Mouse (Mus musculus) heart, embryonic 12.5 days (tissue): ENCODE measurements around the gene Gdpd5. TPM values are rescaled to one million over a fixed set of nuclear protein-coding genes. Genes with fewer than 3 reads are reported as not detected.

Experiments used
- ATAC-seq: fragments of 200-750 bp; cut with Nextera tagmentation; 2 replicates; pipeline ENCODE4 v1.8.0; 2017; ENCODE audit warnings: moderate TSS enrichment, moderate library complexity; ENCODE audit not compliant: insufficient number of reproducible peaks, low FRiP score
- H3K27ac ChIP-seq: fragments of 300-500 bp; sonication (generic); 2 replicates; pipeline ENCODE4 v1.5.1; 2016; ENCODE audit warnings: mild to moderate bottlenecking, moderate library complexity; ENCODE audit not compliant: poor library complexity, severe bottlenecking
- H3K27me3 ChIP-seq: fragments of 300-500 bp; sonication (generic); replicated peaks from 2 replicates; pipeline ENCODE4 v1.6.1; 2016; ENCODE audit warnings: mild to moderate bottlenecking, moderate library complexity
- H3K36me3 ChIP-seq: fragments of 300-500 bp; sonication (generic); 2 replicates; pipeline ENCODE4 v1.6.1; 2016; ENCODE audit warnings: mild to moderate bottlenecking, moderate library complexity
- H3K4me1 ChIP-seq: fragments of 300-500 bp; sonication (generic); replicated peaks from 2 replicates; pipeline ENCODE4 v1.6.1; 2016; ENCODE audit warnings: mild to moderate bottlenecking
- H3K4me2 ChIP-seq: fragments of 300-500 bp; sonication (generic); 2 replicates; pipeline ENCODE4 v1.6.1; 2016; ENCODE audit warnings: mild to moderate bottlenecking, moderate library complexity
- H3K4me3 ChIP-seq: fragments of 300-500 bp; sonication (generic); 2 replicates; pipeline ENCODE4 v1.5.1; 2016; ENCODE audit warnings: mild to moderate bottlenecking
- H3K9ac ChIP-seq: fragments of 300-500 bp; sonication (generic); 2 replicates; pipeline ENCODE4 v1.6.1; 2016; ENCODE audit warnings: mild to moderate bottlenecking, moderate library complexity
- H3K9me3 ChIP-seq: fragments of 300-500 bp; sonication (generic); replicated peaks from 2 replicates; pipeline ENCODE4 v1.6.1; 2016; ENCODE audit warnings: mild to moderate bottlenecking, moderate library complexity
- WGBS: fragments of 180-500 bp; shearing (Covaris S2); methylation state at CpG from one replicate; pipeline ENCODE4 v1.1.7; 2016; 5-methylcytosine and 5-hydroxymethylcytosine counted together
- polyA plus RNA-seq: library from polyadenylated mRNA; unstranded; fragments of >200 nt; fragmentation: Nextera tagmentation; extraction: Ambion mirVana; gene quantifications from 2 replicates; pipeline ENCODE4 v1.2.1, GENCODE M21; 2016

Gdpd5 gene
- polyA plus RNA-seq, 1 experiment from 2014 or later: 28.8 TPM

- no peak overlapping the region for H3K4me2 ChIP-seq
- peaks cover 18% of the 10 kb centered on the region; the same call in 1 of the 2 replicates for H3K36me3 ChIP-seq
- no peak overlapping the region for H3K4me3 ChIP-seq
- no peak overlapping the region for H3K27ac ChIP-seq
- no peak for ATAC-seq
- no peaks in the 10 kb centered on the region for H3K27me3 ChIP-seq
- 85% methylated on average over 2 of the region's 2 CpGs for WGBS
- peaks cover 42% of the 10 kb centered on the region for H3K4me1 ChIP-seq
- no peak overlapping the region for H3K9ac ChIP-seq
- no peaks in the 10 kb centered on the region for H3K9me3 ChIP-seq
Observed at GRCm38 (mm10) chr7:99445833-99446232, 64.6 kb downstream of the Gdpd5 start.

- no peak for ATAC-seq
- H3K9me3 ChIP-seq: no peaks in the 10 kb centered on the region
- no peak overlapping the region for H3K9ac ChIP-seq
- WGBS: 80% methylated on average over 5 of the region's 5 CpGs
- H3K27me3 ChIP-seq: no peaks in the 10 kb centered on the region
- H3K4me2 ChIP-seq: no peak overlapping the region
- H3K4me1 ChIP-seq: peaks cover 30% of the 10 kb centered on the region
- H3K27ac ChIP-seq: no peak overlapping the region
- H3K36me3 ChIP-seq: peaks cover 18% of the 10 kb centered on the region; the same call in 1 of the 2 replicates
- H3K4me3 ChIP-seq: no peak overlapping the region
Observed at GRCm38 (mm10) chr7:99447323-99447722, 66.1 kb downstream of the Gdpd5 start.

- no peak overlapping the region for H3K27ac ChIP-seq
- H3K4me2 ChIP-seq: no peak overlapping the region
- H3K36me3 ChIP-seq: peaks cover 15% of the 10 kb centered on the region; the same call in 1 of the 2 replicates
- peaks cover 28% of the 10 kb centered on the region for H3K4me1 ChIP-seq
- no peak overlapping the region for H3K4me3 ChIP-seq
- H3K27me3 ChIP-seq: no peaks in the 10 kb centered on the region
- no peaks in the 10 kb centered on the region for H3K9me3 ChIP-seq
- H3K9ac ChIP-seq: no peak overlapping the region
- WGBS: 72% methylated on average over 5 of the region's 5 CpGs
- no peak for ATAC-seq
Observed at GRCm38 (mm10) chr7:99448619-99449018, 67.4 kb downstream of the Gdpd5 start.

GRCm38 (mm10) chr7:99449063-99449462, 67.8 kb downstream of the Gdpd5 start:
- Histone ChIP-seq H3K4me2 (no peak overlapping the region), H3K36me3 (peaks cover 19% of the 10 kb centered on the region; the same call in 1 of the 2 replicates), H3K4me1 (peaks cover 24% of the 10 kb centered on the region), H3K27me3 (no peaks in the 10 kb centered on the region), H3K9me3 (no peaks in the 10 kb centered on the region), H3K9ac (no peak overlapping the region), H3K4me3 (no peak overlapping the region), H3K27ac (no peak overlapping the region)
- no peak for ATAC-seq
- 70% methylated on average over 8 of the region's 8 CpGs for WGBS

GRCm38 (mm10) chr7:99449751-99450150, 68.5 kb downstream of the Gdpd5 start:
- no peak for ATAC-seq
- H3K27ac ChIP-seq: no peak overlapping the region
- no peak overlapping the region for H3K4me2 ChIP-seq
- no peak overlapping the region for H3K4me3 ChIP-seq
- 52% methylated on average over 3 of the region's 3 CpGs for WGBS
- no peaks in the 10 kb centered on the region for H3K9me3 ChIP-seq
- peaks cover 23% of the 10 kb centered on the region for H3K36me3 ChIP-seq
- no peak overlapping the region for H3K9ac ChIP-seq
- H3K27me3 ChIP-seq: no peaks in the 10 kb centered on the region
- peaks cover 23% of the 10 kb centered on the region for H3K4me1 ChIP-seq

- Histone ChIP-seq H3K9ac (no peak overlapping the region), H3K27me3 (no peaks in the 10 kb centered on the region), H3K36me3 (peaks cover 31% of the 10 kb centered on the region), H3K4me1 (peaks cover 19% of the 10 kb centered on the region), H3K4me2 (no peak overlapping the region), H3K4me3 (no peak overlapping the region), H3K27ac (no peak overlapping the region), H3K9me3 (no peaks in the 10 kb centered on the region)
- ATAC-seq: no peak
- 0% methylated on average over 3 of the region's 3 CpGs for WGBS
Observed at GRCm38 (mm10) chr7:99450703-99451102, 69.5 kb downstream of the Gdpd5 start.

- WGBS: 62% methylated on average over 7 of the region's 7 CpGs
- H3K9ac ChIP-seq: peak overlapping the region; percentile 13; the same call in 1 of the 2 replicates
- no peak overlapping the region for H3K27ac ChIP-seq
Observed at GRCm38 (mm10) chr7:99452859-99453258, 71.6 kb downstream of the Gdpd5 start.

GRCm38 (mm10) chr7:99454044-99454443, 72.8 kb downstream of the Gdpd5 start:
- no peaks in the 10 kb centered on the region for H3K27me3 ChIP-seq
- H3K4me2 ChIP-seq: no peak overlapping the region
- no peak overlapping the region for H3K4me3 ChIP-seq
- 76% methylated on average over 4 of the region's 4 CpGs for WGBS
- H3K9me3 ChIP-seq: no peaks in the 10 kb centered on the region
- H3K4me1 ChIP-seq: peaks cover 16% of the 10 kb centered on the region
- no peak overlapping the region for H3K27ac ChIP-seq
- H3K36me3 ChIP-seq: peaks cover 52% of the 10 kb centered on the region
- ATAC-seq: no peak
- H3K9ac ChIP-seq: no peak overlapping the region

More at GRCm38 (mm10) chr7:99452859-99453258, 71.6 kb downstream of the Gdpd5 start:
- Histone ChIP-seq H3K27me3 (no peaks in the 10 kb centered on the region), H3K36me3 (peaks cover 51% of the 10 kb centered on the region), H3K4me3 (no peak overlapping the region), H3K4me1 (peaks cover 16% of the 10 kb centered on the region), H3K4me2 (no peak overlapping the region), H3K9me3 (no peaks in the 10 kb centered on the region)
- no peak for ATAC-seq

GRCm38 (mm10) chr7:99458849-99459248, 77.6 kb downstream of the Gdpd5 start:
- no peak overlapping the region for H3K4me2 ChIP-seq

GRCm38 (mm10) chr7:99459888-99460652, 78.9 kb downstream of the Gdpd5 start:
- Histone ChIP-seq H3K36me3 (peaks cover 70% of the 10 kb centered on the region), H3K9me3 (no peaks in the 10 kb centered on the region)
- no peak for ATAC-seq

More at GRCm38 (mm10) chr7:99458849-99459248, 77.6 kb downstream of the Gdpd5 start:
- Histone ChIP-seq H3K4me1 (no peaks in the 10 kb centered on the region), H3K36me3 (peaks cover 81% of the 10 kb centered on the region), H3K27ac (no peak overlapping the region), H3K27me3 (no peaks in the 10 kb centered on the region), H3K9ac (no peak overlapping the region), H3K9me3 (no peaks in the 10 kb centered on the region), H3K4me3 (no peak overlapping the region)
- no peak for ATAC-seq
- 86% methylated on average over 8 of the region's 8 CpGs for WGBS

GRCm38 (mm10) chr7:99463120-99463519, 81.9 kb downstream of the Gdpd5 start:
- peaks cover 33% of the 10 kb centered on the region for H3K4me1 ChIP-seq
- ATAC-seq: no peak
- no peaks in the 10 kb centered on the region for H3K9me3 ChIP-seq
- H3K9ac ChIP-seq: no peak overlapping the region
- H3K27me3 ChIP-seq: no peaks in the 10 kb centered on the region
- peaks cover 41% of the 10 kb centered on the region for H3K36me3 ChIP-seq
- H3K4me3 ChIP-seq: no peak overlapping the region
- H3K27ac ChIP-seq: no peak overlapping the region
- 83% methylated on average over 2 of the region's 2 CpGs for WGBS
- H3K4me2 ChIP-seq: no peak overlapping the region

More at GRCm38 (mm10) chr7:99459888-99460652, 78.9 kb downstream of the Gdpd5 start:
- peaks cover 3% of the 10 kb centered on the region; the same call in 1 of the 2 replicates for H3K4me1 ChIP-seq
- no peak overlapping the region for H3K27ac ChIP-seq
- H3K27me3 ChIP-seq: no peaks in the 10 kb centered on the region
- H3K4me2 ChIP-seq: no peak overlapping the region
- H3K9ac ChIP-seq: no peak overlapping the region
- H3K4me3 ChIP-seq: no peak overlapping the region
- 82% methylated on average over 15 of the region's 15 CpGs for WGBS
